Mouse (Mus musculus) intestine, embryonic 16.5 days (tissue): ENCODE measurements around the gene Plxnc1. TPM values are rescaled to one million over a fixed set of nuclear protein-coding genes. Genes with fewer than 3 reads are reported as not detected.

ENCODE experiments used
- ATAC-seq: fragments of 200-750 bp; cut with Nextera tagmentation; 2 replicates; pipeline ENCODE4 v1.8.0; 2017; ENCODE audit warnings: moderate TSS enrichment, moderate library complexity
- H3K27ac ChIP-seq: fragments of 300-500 bp; sonication (generic); 2 replicates; pipeline ENCODE4 v1.5.1; 2014; ENCODE audit warnings: mild to moderate bottlenecking, low read length
- H3K27me3 ChIP-seq: fragments of 300-500 bp; sonication (generic); replicated peaks from 2 replicates; pipeline ENCODE4 v1.6.1; 2014; ENCODE audit warnings: low read length, control low read depth, mixed read lengths; ENCODE audit not compliant: control insufficient read depth, insufficient read depth
- H3K36me3 ChIP-seq: fragments of 300-500 bp; sonication (generic); 2 replicates; pipeline ENCODE4 v1.6.1; 2014; ENCODE audit warnings: low read length, control low read depth; ENCODE audit not compliant: control insufficient read depth, insufficient read depth
- H3K4me1 ChIP-seq: fragments of 300-500 bp; sonication (generic); 2 replicates; pipeline ENCODE4 v1.6.1; 2014; ENCODE audit warnings: low read length, control low read depth, mixed read lengths; ENCODE audit not compliant: control insufficient read depth, insufficient read depth
- H3K4me2 ChIP-seq: fragments of 300-500 bp; sonication (generic); 2 replicates; pipeline ENCODE4 v1.6.1; 2014; ENCODE audit warnings: low read depth, low read length, control low read depth
- H3K4me3 ChIP-seq: fragments of 300-500 bp; sonication (generic); 2 replicates; pipeline ENCODE4 v1.5.1; 2014; ENCODE audit warnings: mild to moderate bottlenecking, low read length
- H3K9ac ChIP-seq: fragments of 300-500 bp; sonication (generic); 2 replicates; pipeline ENCODE4 v1.6.1; 2014; ENCODE audit warnings: low read depth, low read length
- H3K9me3 ChIP-seq: fragments of 300-500 bp; sonication (generic); 2 replicates; pipeline ENCODE4 v1.6.1; 2016; ENCODE audit warnings: low read length, control low read depth; ENCODE audit not compliant: control insufficient read depth
- WGBS: fragments of 180-500 bp; shearing (Covaris S2); extraction: QIAGEN DNeasy Blood & Tissue Kit; methylation state at CpG from one replicate; pipeline ENCODE4 v1.1.7; 2014; 5-methylcytosine and 5-hydroxymethylcytosine counted together
- polyA plus RNA-seq: library from polyadenylated mRNA; unstranded; fragments of >200 nt; fragmentation: Nextera tagmentation; extraction: Ambion mirVana; gene quantifications from 2 replicates; pipeline ENCODE4 v1.2.1, GENCODE M21; 2015

Plxnc1 gene
- 0.72 and 0.75 TPM in 2 replicates for polyA plus RNA-seq

- peaks cover 45% of the 10 kb centered on the region for H3K27me3 ChIP-seq
- peak within 1 kb of the TSS; percentile 99 for H3K4me2 ChIP-seq
- peak within 1 kb of the TSS; percentile 70 for H3K9ac ChIP-seq
- H3K27ac ChIP-seq = no peak within 1 kb of the TSS
- H3K9me3 ChIP-seq = no peaks in the 10 kb centered on the region
- H3K4me3 ChIP-seq = peak within 1 kb of the TSS; percentile 74
- under 1% methylated on average over 31 of the region's 57 CpGs for WGBS
- peaks cover 19% of the 10 kb centered on the region for H3K4me1 ChIP-seq
- no peaks in the 10 kb centered on the region for H3K36me3 ChIP-seq
- peak; percentile 56 for ATAC-seq
These were observed at the start of gene Plxnc1 for GRCm38 (mm10) chr10:94944691-94945205. Plxnc1 (minus strand) TSS chr10:94944835.

GRCm38 (mm10) chr10:94992127-94992526 lies 47.5 kb upstream of the Plxnc1 start:
- Histone ChIP-seq H3K9me3 (no peaks in the 10 kb centered on the region), H3K4me3 (no peak overlapping the region), H3K9ac (no peak overlapping the region), H3K36me3 (no peaks in the 10 kb centered on the region), H3K4me1 (0 out of 2 replicates have a peak, but pooled peaks cover 9% of the 10 kb centered on the region), H3K4me2 (peak overlapping the region; percentile 53), H3K27me3 (no peaks in the 10 kb centered on the region), H3K27ac (no peak overlapping the region)
- ATAC-seq = peak; percentile 71
- whole genome bisulfite sequencing = 13% methylated on average over 9 of the region's 9 CpGs

GRCm38 (mm10) chr10:94991564-94992097 lies 47.0 kb upstream of the Plxnc1 start:
- whole genome bisulfite sequencing = 15% methylated on average over 17 of the region's 17 CpGs
- Histone ChIP-seq H3K4me3 (peak overlapping the region; percentile 30; the same call in 1 of the 2 replicates), H3K36me3 (no peaks in the 10 kb centered on the region), H3K4me2 (peak overlapping the region; percentile 53), H3K9me3 (no peaks in the 10 kb centered on the region), H3K27me3 (no peaks in the 10 kb centered on the region), H3K9ac (peak overlapping the region; percentile 12; the same call in 1 of the 2 replicates), H3K27ac (no peak overlapping the region), H3K4me1 (0 out of 2 replicates have a peak, but pooled peaks cover 9% of the 10 kb centered on the region)
- ATAC-seq = peak; percentile 57

DNA sequence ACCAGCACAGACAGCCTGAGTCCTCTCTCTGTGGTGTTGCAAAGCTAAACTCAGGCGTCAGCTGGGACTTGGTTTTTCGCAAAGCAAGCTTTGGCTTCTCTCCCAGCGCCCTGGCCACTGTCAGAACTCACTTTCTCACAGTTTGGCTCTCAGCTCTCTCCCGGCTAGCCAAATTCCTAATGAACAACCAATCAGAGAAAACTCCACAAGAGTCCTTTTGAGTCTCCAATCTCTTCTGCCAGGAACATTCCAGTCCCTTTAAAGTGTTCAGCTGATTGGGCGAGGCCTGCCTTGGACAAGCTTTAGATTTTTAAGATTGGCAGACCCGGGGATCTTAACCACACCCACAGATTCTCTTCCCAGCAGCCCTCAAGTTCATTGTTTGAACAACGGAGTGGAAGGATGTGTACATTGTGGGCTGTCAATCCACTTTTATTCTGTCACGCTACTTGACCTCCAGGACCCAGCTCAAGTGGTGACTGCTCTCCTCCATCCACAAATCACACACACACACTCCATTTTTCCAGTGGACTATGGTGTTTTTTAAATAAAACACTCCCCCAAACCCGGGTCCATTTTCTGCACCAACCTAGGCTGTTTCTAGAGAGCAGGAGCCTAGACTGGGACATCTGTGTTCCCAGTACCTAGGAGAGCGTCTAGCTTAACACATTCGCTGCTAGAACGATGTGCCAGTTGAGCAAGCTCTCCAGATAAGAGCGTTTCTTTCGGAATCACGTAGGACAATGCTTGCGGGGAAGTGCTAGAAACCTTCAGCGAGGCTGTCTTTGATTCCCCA lies 46.3 kb upstream of the Plxnc1 start:
- Histone ChIP-seq H3K4me1 (0 out of 2 replicates have a peak, but pooled peaks cover 9% of the 10 kb centered on the region), H3K27ac (no peak overlapping the region), H3K4me3 (peak overlapping the region; percentile 30; the same call in 1 of the 2 replicates), H3K9me3 (no peaks in the 10 kb centered on the region), H3K36me3 (no peaks in the 10 kb centered on the region), H3K27me3 (no peaks in the 10 kb centered on the region), H3K9ac (peak overlapping the region; percentile 12; the same call in 1 of the 2 replicates), H3K4me2 (peak overlapping the region; percentile 53)
- peak; percentile 62 for ATAC-seq
- 14% methylated on average over 17 of the region's 17 CpGs for WGBS

DNA sequence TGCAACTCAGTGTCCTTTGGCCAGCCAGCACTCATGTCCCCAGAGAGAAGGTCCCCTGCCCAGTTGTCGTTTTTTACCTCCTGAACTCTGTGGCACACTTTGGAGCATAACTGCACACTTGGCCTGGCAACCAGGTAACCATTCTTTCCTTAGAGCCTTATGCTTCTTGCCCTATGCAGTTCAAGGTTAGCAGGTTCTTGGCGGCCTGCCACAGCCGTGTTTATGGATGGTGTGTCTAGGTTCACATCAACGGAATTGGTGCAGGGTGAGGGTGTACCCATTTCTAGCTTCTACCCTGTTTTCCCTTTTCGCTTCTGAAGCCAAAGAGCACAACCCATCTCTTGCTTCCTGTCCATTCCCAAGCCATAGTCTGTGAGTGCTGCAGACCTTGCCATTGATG lies 44.7 kb upstream of the Plxnc1 start:
- no peak overlapping the region for H3K9ac ChIP-seq

DNA sequence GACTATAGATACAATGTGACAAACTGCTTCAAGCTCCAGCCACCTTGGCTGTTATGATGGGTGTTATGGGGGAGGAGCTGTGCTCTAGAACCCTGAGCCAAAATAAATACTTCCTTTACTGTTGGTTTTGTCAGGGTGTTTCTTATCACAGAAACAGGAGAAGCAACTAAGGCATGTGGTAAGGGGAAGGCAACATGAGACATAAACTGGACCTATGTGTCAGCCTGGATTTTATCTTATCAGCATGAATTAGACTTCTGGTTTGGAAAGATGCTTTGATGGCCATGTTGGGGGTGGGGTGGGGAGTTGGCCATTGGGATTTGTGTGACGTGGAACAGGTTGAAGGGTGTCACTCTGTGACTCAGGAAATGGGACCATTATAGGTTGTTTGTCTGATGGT lies 40.5 kb upstream of the Plxnc1 start:
- Histone ChIP-seq H3K27me3 (no peaks in the 10 kb centered on the region), H3K36me3 (no peaks in the 10 kb centered on the region), H3K9me3 (no peaks in the 10 kb centered on the region), H3K4me1 (no peaks in the 10 kb centered on the region), H3K27ac (no peak overlapping the region), H3K4me2 (no peak overlapping the region), H3K4me3 (no peak overlapping the region), H3K9ac (no peak overlapping the region)
- 63% methylated on average over 1 of the region's 1 CpGs for WGBS
- ATAC-seq = no peak

More for the DNA sequence above, 44.7 kb upstream of the Plxnc1 start:
- no peaks in the 10 kb centered on the region for H3K9me3 ChIP-seq
- no peak overlapping the region for H3K27ac ChIP-seq
- no peak for ATAC-seq
- H3K4me2 ChIP-seq = no peak overlapping the region
- WGBS = 82% methylated on average over 5 of the region's 5 CpGs
- no peaks in the 10 kb centered on the region for H3K36me3 ChIP-seq
- H3K27me3 ChIP-seq = no peaks in the 10 kb centered on the region
- H3K4me3 ChIP-seq = no peak overlapping the region
- H3K4me1 ChIP-seq = 0 out of 2 replicates have a peak, but pooled peaks cover 9% of the 10 kb centered on the region

- no peaks in the 10 kb centered on the region for H3K4me1 ChIP-seq
- ATAC-seq = no peak
- H3K27ac ChIP-seq = no peak overlapping the region
- H3K36me3 ChIP-seq = no peaks in the 10 kb centered on the region
- H3K27me3 ChIP-seq = no peaks in the 10 kb centered on the region
- no peak overlapping the region for H3K4me3 ChIP-seq
- no peak overlapping the region for H3K9ac ChIP-seq
- H3K4me2 ChIP-seq = no peak overlapping the region
- H3K9me3 ChIP-seq = no peaks in the 10 kb centered on the region
- WGBS = 57% methylated on average over 8 of the region's 8 CpGs
These were observed 37.9 kb upstream of the Plxnc1 start for GRCm38 (mm10) chr10:94982528-94982927.

DNA sequence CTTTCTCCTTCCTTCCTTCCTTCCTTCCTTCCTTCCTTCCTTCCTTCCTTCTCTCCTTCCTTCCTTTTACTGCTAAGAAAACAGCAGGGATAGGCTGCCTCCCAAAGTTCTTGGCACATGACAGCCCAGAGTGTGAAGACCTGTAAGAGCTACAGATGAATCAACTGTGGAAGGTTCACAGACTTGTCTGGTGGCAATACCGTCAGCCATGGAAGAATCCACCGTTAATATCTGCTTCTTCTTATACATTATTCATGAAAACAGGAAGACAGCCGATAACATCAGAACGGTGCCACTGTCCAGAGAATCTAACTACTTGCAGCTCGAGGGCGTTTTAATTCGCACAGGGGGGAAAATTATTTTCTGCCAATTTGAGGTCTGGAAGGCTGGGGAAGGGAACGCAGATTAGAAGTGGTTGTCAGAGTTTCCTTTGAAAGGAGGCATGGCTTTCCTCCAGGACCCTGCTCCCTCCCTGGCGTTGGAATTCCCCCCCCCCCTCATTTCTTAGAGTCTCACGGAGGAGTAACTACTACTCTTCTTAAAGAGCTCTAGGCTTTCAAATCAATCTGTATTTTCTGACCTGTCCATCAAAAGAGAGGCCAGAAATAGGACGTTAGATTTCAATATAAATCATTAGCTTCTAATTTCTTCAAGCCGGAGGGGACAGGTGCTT lies 37.0 kb upstream of the Plxnc1 start:
- ATAC-seq = no peak
- H3K9ac ChIP-seq = no peak overlapping the region
- H3K4me1 ChIP-seq = no peaks in the 10 kb centered on the region

GRCm38 (mm10) chr10:94978265-94978822 lies 33.7 kb upstream of the Plxnc1 start:
- no peak overlapping the region for H3K4me2 ChIP-seq
- no peaks in the 10 kb centered on the region for H3K27me3 ChIP-seq
- no peaks in the 10 kb centered on the region for H3K9me3 ChIP-seq
- ATAC-seq = no peak
- H3K27ac ChIP-seq = no peak overlapping the region
- 56% methylated on average over 5 of the region's 5 CpGs for WGBS
- no peaks in the 10 kb centered on the region for H3K4me1 ChIP-seq
- no peak overlapping the region for H3K9ac ChIP-seq
- no peak overlapping the region for H3K4me3 ChIP-seq
- H3K36me3 ChIP-seq = no peaks in the 10 kb centered on the region

More for the DNA sequence above, 37.0 kb upstream of the Plxnc1 start:
- Histone ChIP-seq H3K4me2 (no peak overlapping the region), H3K27me3 (no peaks in the 10 kb centered on the region), H3K9me3 (no peaks in the 10 kb centered on the region), H3K36me3 (no peaks in the 10 kb centered on the region), H3K27ac (no peak overlapping the region), H3K4me3 (no peak overlapping the region)
- WGBS = 49% methylated on average over 12 of the region's 12 CpGs
